Mouse (Mus musculus): ENCODE measurements around the gene F13a1.

DNA sequence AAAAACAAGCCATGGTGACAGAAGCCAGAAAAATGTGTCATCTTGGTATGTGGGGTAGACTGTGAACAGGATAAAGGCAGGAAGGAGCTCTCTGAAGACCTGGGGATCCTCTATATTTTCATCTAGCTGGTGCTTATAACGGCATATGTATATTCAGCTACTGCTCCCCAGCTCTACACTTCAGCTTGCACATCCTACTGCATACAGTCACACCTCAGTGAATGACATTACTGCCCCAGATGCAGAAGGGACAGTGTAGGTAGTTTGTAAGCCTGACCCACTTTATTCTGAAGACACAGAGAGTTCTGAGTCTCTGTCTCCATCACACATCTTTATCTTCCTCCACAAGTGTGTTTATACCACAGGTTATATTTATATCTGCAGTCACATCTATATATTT, 157.8 kb downstream of the F13a1 start:
- no peak for TF ChIP-seq CTCF (IDR thresholded peaks at IDR 0.05; ENCODE audit: extremely low read depth, insufficient read depth, insufficient read length, insufficient replicate concordance)
- TF ChIP-seq POLR2A (IDR thresholded peaks at IDR 0.05; ENCODE audit: low read depth, low read length), result no peak
